Mouse (Mus musculus): ENCODE data around the gene Thyn1. TPM values are rescaled to one million over a fixed set of nuclear protein-coding genes. Genes with fewer than 3 reads are reported as not detected.
A peak's percentile ranks its signal among the peaks of the same experiment; 100 is the strongest.

The Thyn1 gene
- total RNA-seq (2021): 10 to 100 TPM; 87.3 to 93.1 TPM
- long read RNA-seq, experiment 1, transcript Thyn1-201 (8 exons, 918 nt): major isoform, 8 of 19 reads
- long read RNA-seq, experiment 1, partial matches to known transcripts: 6 of 19 reads
- long read RNA-seq, experiment 1, other reads (novel, unspliced or antisense): 2 of 19 reads
- long read RNA-seq, experiment 2, transcript Thyn1-201 (8 exons, 918 nt): major isoform, 14 of 45 reads
- long read RNA-seq, experiment 2, transcript Thyn1-203 (7 exons, 775 nt): minor isoform, 5 of 45 reads
- long read RNA-seq, experiment 2, transcript Thyn1-202 (7 exons, 1,107 nt): minor isoform, 7 of 45 reads
- long read RNA-seq, experiment 2, partial matches to known transcripts: 10 of 45 reads
- long read RNA-seq, experiment 2, other reads (novel, unspliced or antisense): 9 of 45 reads

GRCm38 (mm10) chr9:26999461-27000395 is at the start of gene Thyn1, which contains the start of gene Acad8:
Thyn1 (plus strand) TSS chr9:26999710.
Acad8 (minus strand) TSS chr9:26999566.
- DNase-seq (ENCODE audit: low spot score in 2 of 2): peak; percentile 91 to 97

GRCm38 (mm10) chr9:26977754-26978153 is 21.8 kb upstream of the Thyn1 start:
- DNase-seq (ENCODE audit: low spot score in 2 of 2): no peak

- no peak for DNase-seq (ENCODE audit: low spot score in 2 of 2)
Measured at GRCm38 (mm10) chr9:26978776-26979175, 20.7 kb upstream of the Thyn1 start.

GRCm38 (mm10) chr9:26985090-26985613 is 14.4 kb upstream of the Thyn1 start:
- DNase-seq (ENCODE audit: low spot score in 2 of 2): no peak

GRCm38 (mm10) chr9:26985668-26986277 is 13.7 kb upstream of the Thyn1 start:
- DNase-seq (ENCODE audit: low spot score in 2 of 2): no peak

- no peak for DNase-seq (ENCODE audit: low spot score in 2 of 2)
Measured at GRCm38 (mm10) chr9:26990181-26990580, 9.3 kb upstream of the Thyn1 start.

- DNase-seq (ENCODE audit: low spot score in 2 of 2): no peak
Measured at GRCm38 (mm10) chr9:26993118-26993517, 6.4 kb upstream of the Thyn1 start.

- DNase-seq (ENCODE audit: low spot score in 2 of 2): no peak
Measured at GRCm38 (mm10) chr9:26993900-26994299, 5.6 kb upstream of the Thyn1 start.

GRCm38 (mm10) chr9:26997062-26997461 is 2.4 kb upstream of the Thyn1 start:
- no peak for DNase-seq (ENCODE audit: low spot score in 2 of 2)

- DNase-seq (ENCODE audit: low spot score in 2 of 2): no peak
Measured at GRCm38 (mm10) chr9:26997501-26997900, 2.0 kb upstream of the Thyn1 start.

- DNase-seq (ENCODE audit: low spot score in 2 of 2): no peak
Measured at GRCm38 (mm10) chr9:26998669-26999460, 645 bp upstream of the Thyn1 start.

GRCm38 (mm10) chr9:27005231-27005630 is 5.7 kb downstream of the Thyn1 start:
- DNase-seq (ENCODE audit: low spot score in 2 of 2): peak in 1 of 2 experiments; percentile 61

GRCm38 (mm10) chr9:27005933-27006332 is 6.4 kb downstream of the Thyn1 start:
- DNase-seq (ENCODE audit: low spot score in 2 of 2): peak; percentile 48 to 76

GRCm38 (mm10) chr9:27006866-27007265 is 7.4 kb downstream of the Thyn1 start:
- DNase-seq (ENCODE audit: low spot score in 2 of 2): no peak

GRCm38 (mm10) chr9:27009231-27009630 is 9.7 kb downstream of the Thyn1 start:
- DNase-seq (ENCODE audit: low spot score in 2 of 2): no peak

- no peak for DNase-seq (ENCODE audit: low spot score in 2 of 2)
Measured at GRCm38 (mm10) chr9:27011572-27011971, 12.1 kb downstream of the Thyn1 start.

GRCm38 (mm10) chr9:27018961-27019360 is 19.5 kb downstream of the Thyn1 start:
- DNase-seq (ENCODE audit: low spot score in 2 of 2): no peak

GRCm38 (mm10) chr9:27023681-27024080 is 24.2 kb downstream of the Thyn1 start:
- no peak for DNase-seq (ENCODE audit: low spot score in 2 of 2)

- DNase-seq (ENCODE audit: low spot score in 2 of 2): no peak
Measured at GRCm38 (mm10) chr9:27026708-27027107, 27.2 kb downstream of the Thyn1 start.

Measured in layer of hippocampus, postnatal 14 days (tissue).